Mouse (Mus musculus): ENCODE data around the gene Hoxb7.

The Hoxb7 gene

GRCm38 (mm10) chr11:96285771-96286738 is at the start of gene Hoxb7:
Hoxb7 (plus strand) TSS chr11:96286623.
- peak; percentile 83 for DNase-seq

GRCm38 (mm10) chr11:96240211-96240610 is 46.2 kb upstream of the Hoxb7 start:
- DNase-seq, result peak; percentile 74

- DNase-seq, result peak; percentile 74
Observed at GRCm38 (mm10) chr11:96250901-96251300, 35.5 kb upstream of the Hoxb7 start.

- peak; percentile 42 for DNase-seq
Observed at GRCm38 (mm10) chr11:96251480-96252031, 34.9 kb upstream of the Hoxb7 start.

- peak; percentile 22 for DNase-seq
Observed at GRCm38 (mm10) chr11:96252541-96253120, 33.8 kb upstream of the Hoxb7 start.

- peak; percentile 32 for DNase-seq
Observed at GRCm38 (mm10) chr11:96254221-96254620, 32.2 kb upstream of the Hoxb7 start.

- DNase-seq, result peak; percentile 37
Observed at GRCm38 (mm10) chr11:96255111-96255995, 31.1 kb upstream of the Hoxb7 start.

- DNase-seq, result peak; percentile 37
Observed at GRCm38 (mm10) chr11:96255996-96256445, 30.4 kb upstream of the Hoxb7 start.

- DNase-seq, result peak; percentile 2
Observed at GRCm38 (mm10) chr11:96257141-96257540, 29.3 kb upstream of the Hoxb7 start.

GRCm38 (mm10) chr11:96259038-96259437 is 27.4 kb upstream of the Hoxb7 start:
- peak; percentile 4 for DNase-seq

GRCm38 (mm10) chr11:96259511-96259910 is 26.9 kb upstream of the Hoxb7 start:
- peak; percentile 3 for DNase-seq

- DNase-seq, result peak; percentile 66
Observed at GRCm38 (mm10) chr11:96260310-96260970, 26.0 kb upstream of the Hoxb7 start.

GRCm38 (mm10) chr11:96261323-96261890 is 25.0 kb upstream of the Hoxb7 start:
- DNase-seq, result peak; percentile 91

GRCm38 (mm10) chr11:96262262-96262830 is 24.1 kb upstream of the Hoxb7 start:
- peak; percentile 6 for DNase-seq

GRCm38 (mm10) chr11:96263636-96264389 is 22.6 kb upstream of the Hoxb7 start:
- peak; percentile 48 for DNase-seq

- peak; percentile 37 for DNase-seq
Observed at GRCm38 (mm10) chr11:96264390-96265020, 21.9 kb upstream of the Hoxb7 start.

- DNase-seq, result peak; percentile 28
Observed at GRCm38 (mm10) chr11:96265954-96266353, 20.5 kb upstream of the Hoxb7 start.

GRCm38 (mm10) chr11:96267021-96267920 is 19.2 kb upstream of the Hoxb7 start:
- DNase-seq, result peak; percentile 27

Data from embryo, embryonic 11 days (tissue).